Mouse (Mus musculus): ENCODE measurements around the gene Zkscan5. TPM values are rescaled to one million over a fixed set of nuclear protein-coding genes. Genes with fewer than 3 reads are reported as not detected.
"Not testable (repeated sequence)": the region's sequence is repeated elsewhere in the genome, so short reads cannot be mapped to it uniquely, and the experiment has no call there.

The Zkscan5 gene
- polyA plus RNA-seq, 1 experiment from 2014 or later, result 18.4 TPM

DNA sequence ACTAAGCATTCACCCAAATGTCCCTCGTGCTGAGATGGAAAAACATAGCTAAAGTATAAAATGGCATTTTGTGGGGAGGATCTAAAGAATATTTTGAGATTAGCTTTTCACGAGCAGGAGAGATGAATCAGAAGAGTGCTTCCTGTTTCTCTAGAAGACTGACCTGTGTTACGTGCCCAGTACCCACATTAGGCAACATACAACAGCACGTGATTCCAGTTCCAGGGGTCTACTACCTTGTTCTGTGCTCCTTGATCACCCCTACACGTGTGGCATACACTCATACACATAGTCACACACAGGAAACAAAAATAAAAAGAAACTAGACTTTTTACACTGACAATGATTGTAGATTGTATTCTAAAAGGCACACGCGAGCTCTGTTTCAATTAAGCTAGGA, 4.0 kb upstream of the Zkscan5 start:
- Histone ChIP-seq H3K27me3 (ENCODE audit: poor library complexity, severe bottlenecking) (no peaks in the 10 kb centered on the region), H3K27ac (no peak overlapping the region), H3K9me3 (no peaks in the 10 kb centered on the region), H3K36me3 (replicated peaks) (peaks cover 9% of the 10 kb centered on the region), H3K4me3 (peak overlapping the region; percentile 84; the same call in 1 of the 2 replicates), H3K4me1 (peaks cover 24% of the 10 kb centered on the region)
- DNase-seq (ENCODE audit: extremely low spot score, low spot score), result no peak
- 78% methylated on average over 7 of the region's 7 CpGs for WGBS

GRCm38 (mm10) chr5:145201321-145201991, 2.9 kb upstream of the Zkscan5 start, which contains the start of gene Zkscan14:
Gene Zkscan14, minus strand, starts transcription at chr5:145201868.
- Histone ChIP-seq H3K9me3 (no peaks in the 10 kb centered on the region), H3K36me3 (replicated peaks) (no peaks in the 10 kb centered on the region), H3K27ac (peak within 1 kb of the TSS; percentile 80), H3K4me1 (peaks cover 32% of the 10 kb centered on the region), H3K27me3 (ENCODE audit: poor library complexity, severe bottlenecking) (no peaks in the 10 kb centered on the region), H3K4me3 (peak within 1 kb of the TSS; percentile 84)
- DNase-seq (ENCODE audit: extremely low spot score, low spot score), result peak; percentile 78
- 2% methylated on average over 37 of the region's 37 CpGs for WGBS

DNA sequence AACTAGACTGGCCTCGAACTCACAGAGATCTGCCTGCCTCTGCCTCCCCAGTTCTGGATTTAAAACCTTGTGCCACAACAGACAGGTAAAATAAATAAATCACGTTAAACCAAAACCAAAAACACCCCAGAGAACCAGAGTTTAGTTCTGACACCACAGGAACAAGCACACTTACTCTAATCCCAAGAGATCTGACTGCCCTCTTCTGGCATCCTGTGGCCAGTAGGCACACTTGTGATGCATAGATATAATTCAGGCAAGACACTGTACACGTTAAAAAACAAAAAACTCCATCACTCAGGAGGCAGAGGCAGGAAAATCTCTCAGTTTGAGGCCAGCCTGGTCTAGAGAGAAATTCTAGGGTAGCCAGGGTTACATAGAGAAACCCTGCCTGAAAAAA, 1.9 kb upstream of the Zkscan5 start:
- no peak for DNase-seq (ENCODE audit: extremely low spot score, low spot score)
- peaks cover 32% of the 10 kb centered on the region for H3K4me1 ChIP-seq
- H3K36me3 ChIP-seq (replicated peaks), result peaks cover 10% of the 10 kb centered on the region
- H3K27ac ChIP-seq, result no peak overlapping the region
- H3K4me3 ChIP-seq, result no peak overlapping the region
- WGBS, result 51% methylated on average over 3 of the region's 3 CpGs
- H3K27me3 ChIP-seq (ENCODE audit: poor library complexity, severe bottlenecking), result no peaks in the 10 kb centered on the region
- no peaks in the 10 kb centered on the region for H3K9me3 ChIP-seq

- Histone ChIP-seq H3K36me3 (replicated peaks) (peaks cover 34% of the 10 kb centered on the region), H3K4me1 (peaks cover 32% of the 10 kb centered on the region), H3K9me3 (no peaks in the 10 kb centered on the region), H3K4me3 (peak overlapping the region; percentile 67), H3K27ac (no peak overlapping the region), H3K27me3 (ENCODE audit: poor library complexity, severe bottlenecking) (no peaks in the 10 kb centered on the region)
- whole genome bisulfite sequencing, result 31% methylated on average over 9 of the region's 9 CpGs
- no peak for DNase-seq (ENCODE audit: extremely low spot score, low spot score)
Measured at GRCm38 (mm10) chr5:145205041-145205440, 679 bp downstream of the Zkscan5 start.

GRCm38 (mm10) chr5:145207385-145207784, 3.0 kb downstream of the Zkscan5 start:
- peaks cover 56% of the 10 kb centered on the region for H3K36me3 ChIP-seq (replicated peaks)
- H3K27me3 ChIP-seq (ENCODE audit: poor library complexity, severe bottlenecking), result no peaks in the 10 kb centered on the region
- H3K9me3 ChIP-seq, result no peaks in the 10 kb centered on the region
- no peak for DNase-seq (ENCODE audit: extremely low spot score, low spot score)
- H3K4me1 ChIP-seq, result peaks cover 20% of the 10 kb centered on the region
- no peak overlapping the region for H3K4me3 ChIP-seq
- H3K27ac ChIP-seq, result no peak overlapping the region
- WGBS, result 92% methylated on average over 6 of the region's 6 CpGs

- H3K4me3 ChIP-seq, result no peak overlapping the region
- H3K9me3 ChIP-seq, result no peaks in the 10 kb centered on the region
- H3K27ac ChIP-seq, result no peak overlapping the region
- DNase-seq (ENCODE audit: extremely low spot score, low spot score), result no peak
- no peaks in the 10 kb centered on the region for H3K27me3 ChIP-seq (ENCODE audit: poor library complexity, severe bottlenecking)
- H3K36me3 ChIP-seq (replicated peaks), result peaks cover 62% of the 10 kb centered on the region
- 87% methylated on average over 6 of the region's 6 CpGs for WGBS
- peaks cover 20% of the 10 kb centered on the region for H3K4me1 ChIP-seq
Measured at GRCm38 (mm10) chr5:145207954-145208353, 3.6 kb downstream of the Zkscan5 start.

DNA sequence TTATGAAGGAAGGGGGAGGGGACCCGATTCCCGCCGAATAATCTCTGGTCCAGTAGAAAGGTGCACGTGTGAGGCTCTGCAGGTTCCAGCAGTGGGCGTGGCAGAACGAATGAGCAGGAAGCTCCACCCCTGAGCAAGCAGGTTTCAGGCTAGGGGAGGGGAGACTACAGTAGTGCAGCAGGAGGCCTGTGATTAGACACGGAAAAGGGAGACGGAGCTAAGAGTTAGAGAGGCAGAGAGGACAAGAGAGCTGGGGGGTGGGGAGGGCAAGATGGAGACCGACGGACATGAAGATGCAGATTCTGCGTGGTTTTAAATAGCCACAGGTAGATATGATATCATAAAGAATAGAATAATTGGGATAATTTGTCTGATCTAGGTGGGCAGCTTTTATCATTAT, 4.0 kb downstream of the Zkscan5 start:
- H3K27ac ChIP-seq; H3K27me3 ChIP-seq (ENCODE audit: poor library complexity, severe bottlenecking); H3K9me3 ChIP-seq; H3K4me3 ChIP-seq; DNase-seq (ENCODE audit: extremely low spot score, low spot score): not testable (repeated sequence)
- 42% methylated on average over 11 of the region's 11 CpGs for WGBS
- peaks cover 66% of the 10 kb centered on the region for H3K36me3 ChIP-seq (replicated peaks)
- peaks cover 17% of the 10 kb centered on the region for H3K4me1 ChIP-seq

DNA sequence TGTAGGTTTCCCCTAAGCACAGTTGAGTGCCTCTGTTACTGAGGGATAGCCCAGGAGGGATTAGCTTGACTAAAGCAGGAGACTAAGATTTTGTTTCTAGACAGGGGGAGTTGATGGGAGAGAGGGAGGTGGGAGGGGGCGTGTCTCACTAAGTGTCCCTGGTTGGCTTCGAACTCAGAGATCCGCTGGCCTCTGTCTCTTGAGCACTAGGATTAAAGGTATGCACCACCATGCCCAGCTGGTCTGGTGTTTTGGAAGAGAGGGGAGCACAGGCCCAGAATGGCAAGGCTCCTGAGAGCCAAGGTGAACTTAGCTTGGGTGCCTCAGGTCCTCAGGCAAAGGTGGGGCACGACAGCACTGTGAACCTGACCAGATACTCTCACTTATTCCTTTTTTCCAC, 7.0 kb downstream of the Zkscan5 start:
- no peak overlapping the region for H3K4me3 ChIP-seq
- H3K27ac ChIP-seq, result no peak overlapping the region
- WGBS, result 96% methylated on average over 4 of the region's 4 CpGs
- no peak for DNase-seq (ENCODE audit: extremely low spot score, low spot score)
- H3K36me3 ChIP-seq (replicated peaks), result peaks cover 85% of the 10 kb centered on the region
- H3K9me3 ChIP-seq, result no peaks in the 10 kb centered on the region
- H3K4me1 ChIP-seq, result no peaks in the 10 kb centered on the region
- H3K27me3 ChIP-seq (ENCODE audit: poor library complexity, severe bottlenecking), result no peaks in the 10 kb centered on the region

DNA sequence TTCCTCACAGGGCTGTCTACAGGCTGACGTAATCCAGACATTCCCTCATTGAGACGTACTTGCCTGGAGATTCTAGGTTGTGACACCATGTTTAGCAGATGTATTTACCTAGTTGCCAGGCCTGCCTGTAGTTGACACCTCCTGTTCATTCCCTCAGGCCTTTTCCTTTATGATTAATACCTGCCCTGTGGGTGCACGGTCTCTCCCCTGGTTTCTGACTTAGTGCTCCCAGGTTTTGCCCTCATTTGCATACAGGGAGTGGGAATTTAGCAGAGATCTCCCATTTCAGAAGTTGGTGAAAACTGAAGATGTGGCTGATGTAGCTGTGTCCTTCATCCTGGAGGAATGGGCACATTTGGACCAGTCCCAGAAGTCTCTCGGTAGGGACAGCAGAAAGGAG, 7.9 kb downstream of the Zkscan5 start:
- Histone ChIP-seq H3K27ac (no peak overlapping the region), H3K9me3 (no peaks in the 10 kb centered on the region), H3K4me1 (no peaks in the 10 kb centered on the region), H3K4me3 (no peak overlapping the region), H3K27me3 (ENCODE audit: poor library complexity, severe bottlenecking) (no peaks in the 10 kb centered on the region), H3K36me3 (replicated peaks) (peaks cover 77% of the 10 kb centered on the region)
- no peak for DNase-seq (ENCODE audit: extremely low spot score, low spot score)
- 93% methylated on average over 4 of the region's 4 CpGs for WGBS

GRCm38 (mm10) chr5:145213505-145213904, 9.1 kb downstream of the Zkscan5 start:
- Histone ChIP-seq H3K36me3 (replicated peaks) (peaks cover 76% of the 10 kb centered on the region), H3K9me3 (no peaks in the 10 kb centered on the region), H3K4me3 (no peak overlapping the region), H3K4me1 (no peaks in the 10 kb centered on the region), H3K27ac (no peak overlapping the region), H3K27me3 (ENCODE audit: poor library complexity, severe bottlenecking) (no peaks in the 10 kb centered on the region)
- DNase-seq (ENCODE audit: extremely low spot score, low spot score), result no peak
- WGBS, result 92% methylated on average over 3 of the region's 3 CpGs

DNA sequence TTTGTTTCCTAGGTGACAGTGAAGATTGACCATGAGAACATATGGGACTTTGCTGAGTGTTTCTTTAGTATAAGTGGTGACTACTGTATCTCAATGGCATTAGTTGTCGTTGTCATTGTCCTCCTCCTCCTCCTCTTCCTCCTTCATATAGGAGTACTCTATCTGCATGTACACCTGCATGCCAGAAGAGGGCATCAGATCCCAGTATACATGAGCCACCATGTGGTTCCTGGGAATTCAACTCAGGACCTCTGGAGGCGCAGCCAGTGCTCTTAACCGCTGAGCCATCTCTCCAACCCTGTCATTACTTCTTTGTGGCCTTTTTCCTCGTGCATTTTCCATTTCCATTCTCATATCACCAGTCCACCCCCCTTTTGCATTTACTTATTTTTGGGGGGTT, 10.3 kb downstream of the Zkscan5 start:
- no peaks in the 10 kb centered on the region for H3K27me3 ChIP-seq (ENCODE audit: poor library complexity, severe bottlenecking)
- WGBS, result 68% methylated on average over 4 of the region's 4 CpGs
- no peaks in the 10 kb centered on the region for H3K4me1 ChIP-seq
- no peak for DNase-seq (ENCODE audit: extremely low spot score, low spot score)
- no peak overlapping the region for H3K4me3 ChIP-seq
- H3K36me3 ChIP-seq (replicated peaks), result peaks cover 76% of the 10 kb centered on the region
- H3K9me3 ChIP-seq, result no peaks in the 10 kb centered on the region
- H3K27ac ChIP-seq, result no peak overlapping the region

GRCm38 (mm10) chr5:145217746-145218145, 13.4 kb downstream of the Zkscan5 start:
- H3K27ac ChIP-seq, result no peak overlapping the region
- peaks cover 75% of the 10 kb centered on the region for H3K36me3 ChIP-seq (replicated peaks)
- no peak for DNase-seq (ENCODE audit: extremely low spot score, low spot score)
- H3K4me1 ChIP-seq, result no peaks in the 10 kb centered on the region
- WGBS, result 93% methylated on average over 6 of the region's 6 CpGs
- H3K4me3 ChIP-seq, result no peak overlapping the region
- no peaks in the 10 kb centered on the region for H3K27me3 ChIP-seq (ENCODE audit: poor library complexity, severe bottlenecking)
- H3K9me3 ChIP-seq, result no peaks in the 10 kb centered on the region

DNA sequence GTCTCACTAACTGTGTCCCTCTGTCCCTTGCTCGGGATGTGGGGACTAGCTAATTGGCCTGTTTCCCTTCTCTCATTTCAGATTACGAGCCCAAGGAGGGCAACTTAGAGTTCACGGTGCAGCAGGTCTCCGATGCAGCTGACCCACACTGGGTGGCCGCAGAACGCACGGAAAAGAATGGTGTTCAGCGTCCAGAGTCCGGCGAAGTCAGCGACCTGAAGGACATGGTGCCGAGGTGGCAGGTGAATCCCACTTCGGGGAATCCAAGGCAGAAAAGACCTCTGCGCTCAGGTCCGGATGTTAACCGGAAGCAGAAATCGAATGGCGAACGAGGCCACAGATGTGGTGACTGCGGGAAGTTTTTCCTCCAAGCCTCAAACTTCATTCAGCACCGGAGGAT, 13.8 kb downstream of the Zkscan5 start:
- WGBS, result 96% methylated on average over 21 of the region's 21 CpGs
- H3K27me3 ChIP-seq (ENCODE audit: poor library complexity, severe bottlenecking), result no peaks in the 10 kb centered on the region
- no peaks in the 10 kb centered on the region for H3K9me3 ChIP-seq
- no peak overlapping the region for H3K4me3 ChIP-seq
- no peaks in the 10 kb centered on the region for H3K4me1 ChIP-seq
- no peak overlapping the region for H3K27ac ChIP-seq
- DNase-seq (ENCODE audit: extremely low spot score, low spot score), result no peak
- H3K36me3 ChIP-seq (replicated peaks), result peaks cover 75% of the 10 kb centered on the region

- DNase-seq (ENCODE audit: extremely low spot score, low spot score), result no peak
- no peaks in the 10 kb centered on the region for H3K9me3 ChIP-seq
- WGBS, result 95% methylated on average over 20 of the region's 20 CpGs
- H3K27me3 ChIP-seq (ENCODE audit: poor library complexity, severe bottlenecking), result no peaks in the 10 kb centered on the region
- H3K4me3 ChIP-seq, result no peak overlapping the region
- peaks cover 73% of the 10 kb centered on the region for H3K36me3 ChIP-seq (replicated peaks)
- H3K4me1 ChIP-seq, result no peaks in the 10 kb centered on the region
- H3K27ac ChIP-seq, result no peak overlapping the region
Measured at GRCm38 (mm10) chr5:145218671-145219070, 14.3 kb downstream of the Zkscan5 start.
